Mouse (Mus musculus) hindbrain, embryonic 10.5 days (tissue): ENCODE measurements around the gene Daam2. TPM values are rescaled to one million over a fixed set of nuclear protein-coding genes. Genes with fewer than 3 reads are reported as not detected.

Source experiments
- DNase-seq: peaks from one replicate; pipeline ENCODE4 v3.0.0-alpha.2; 2017; ENCODE audit warnings: low spot score
- H3K27ac ChIP-seq: fragments of 300-500 bp; sonication (generic); 2 replicates; pipeline ENCODE4 v1.5.1; 2016; ENCODE audit warnings: mild to moderate bottlenecking, moderate library complexity
- H3K27me3 ChIP-seq: fragments of 300-500 bp; sonication (generic); 2 replicates; pipeline ENCODE4 v1.6.1; 2016; ENCODE audit warnings: mild to moderate bottlenecking; ENCODE audit not compliant: poor library complexity, insufficient read depth, severe bottlenecking
- H3K36me3 ChIP-seq: fragments of 300-500 bp; sonication (generic); 2 replicates; pipeline ENCODE4 v1.6.1; 2016; ENCODE audit warnings: mild to moderate bottlenecking, moderate library complexity
- H3K4me1 ChIP-seq: fragments of 300-500 bp; sonication (generic); replicated peaks from 2 replicates; pipeline ENCODE4 v1.6.1; 2016; ENCODE audit warnings: mild to moderate bottlenecking
- H3K4me3 ChIP-seq: fragments of 300-500 bp; sonication (generic); 2 replicates; pipeline ENCODE4 v1.5.1; 2016; ENCODE audit warnings: mild to moderate bottlenecking, moderate library complexity
- H3K9me3 ChIP-seq: fragments of 300-500 bp; sonication (generic); 2 replicates; pipeline ENCODE4 v1.6.1; 2016; ENCODE audit warnings: mild to moderate bottlenecking, moderate library complexity
- WGBS: fragments of 180-500 bp; shearing (Covaris S2); methylation state at CpG from one replicate; pipeline ENCODE4 v1.1.7; 2016; 5-methylcytosine and 5-hydroxymethylcytosine counted together
- polyA plus RNA-seq: library from polyadenylated mRNA; unstranded; fragments of >200 nt; fragmentation: Nextera tagmentation; extraction: Ambion mirVana; gene quantifications from 2 replicates; pipeline ENCODE4 v1.2.1, GENCODE M21; 2016

Gene Daam2
- polyA plus RNA-seq, 1 experiment from 2014 or later: 2.6 TPM

GRCm38 (mm10) chr17:49556169-49556568, 8.0 kb downstream of the Daam2 start:
- no peak for DNase-seq
- no peak overlapping the region for H3K4me3 ChIP-seq

GRCm38 (mm10) chr17:49551991-49552390, 12.2 kb downstream of the Daam2 start:
- Histone ChIP-seq H3K27me3 (no peaks in the 10 kb centered on the region), H3K4me1 (no peaks in the 10 kb centered on the region), H3K27ac (no peak overlapping the region), H3K36me3 (no peaks in the 10 kb centered on the region), H3K4me3 (no peak overlapping the region), H3K9me3 (no peaks in the 10 kb centered on the region)
- no peak for DNase-seq
- WGBS: 90% methylated on average over 7 of the region's 7 CpGs

More at GRCm38 (mm10) chr17:49556169-49556568, 8.0 kb downstream of the Daam2 start:
- no peaks in the 10 kb centered on the region for H3K36me3 ChIP-seq
- WGBS: 85% methylated on average over 3 of the region's 3 CpGs
- H3K4me1 ChIP-seq: peaks cover 11% of the 10 kb centered on the region; the same call in 1 of the 2 replicates
- H3K27ac ChIP-seq: no peak overlapping the region
- no peaks in the 10 kb centered on the region for H3K27me3 ChIP-seq
- no peaks in the 10 kb centered on the region for H3K9me3 ChIP-seq

DNA sequence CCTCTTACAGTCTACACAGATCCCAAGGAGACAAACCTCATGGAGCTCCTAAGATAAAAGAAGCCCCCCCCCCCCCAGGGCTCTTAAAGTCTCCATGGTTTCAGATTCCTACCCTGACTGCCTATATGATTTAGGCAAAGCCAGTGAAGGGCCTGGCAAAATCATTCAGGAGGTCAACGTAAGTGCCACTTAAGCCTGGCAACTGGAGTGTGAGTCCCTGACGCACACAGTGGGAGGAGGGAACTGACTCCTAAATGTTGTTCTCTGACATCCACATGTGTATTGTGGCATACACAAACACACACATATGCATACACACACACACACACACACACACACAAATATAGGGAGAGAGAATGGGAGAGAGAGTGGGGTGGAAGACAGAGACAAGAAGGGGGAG, 12.7 kb downstream of the Daam2 start:
- no peak overlapping the region for H3K4me3 ChIP-seq
- H3K36me3 ChIP-seq: no peaks in the 10 kb centered on the region
- H3K27me3 ChIP-seq: no peaks in the 10 kb centered on the region
- no peak overlapping the region for H3K27ac ChIP-seq
- no peak for DNase-seq
- H3K9me3 ChIP-seq: no peaks in the 10 kb centered on the region
- WGBS: 83% methylated on average over 2 of the region's 2 CpGs
- no peaks in the 10 kb centered on the region for H3K4me1 ChIP-seq

DNA sequence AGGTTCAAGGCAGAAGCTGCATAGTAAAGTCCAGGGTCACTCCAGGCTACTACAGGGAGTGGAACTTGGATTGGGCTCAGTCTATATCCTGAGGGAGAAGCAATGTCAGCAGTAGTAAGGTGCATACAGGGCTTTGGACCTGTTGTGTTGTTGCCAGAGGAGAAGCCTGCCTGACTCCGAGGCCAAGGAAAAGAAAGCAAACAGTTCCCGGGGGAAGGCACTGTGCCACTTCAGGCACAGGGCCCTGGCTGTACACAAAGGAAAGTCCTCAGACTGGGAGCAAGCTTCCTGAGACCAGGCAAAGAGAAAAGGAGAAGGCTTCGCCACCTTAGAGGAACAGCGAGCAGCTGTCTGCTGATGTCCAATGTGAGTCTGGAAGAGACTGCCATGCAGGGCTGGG, 18.1 kb downstream of the Daam2 start:
- no peak for DNase-seq
- Histone ChIP-seq H3K4me3 (no peak overlapping the region), H3K27ac (no peak overlapping the region), H3K4me1 (peaks cover 7% of the 10 kb centered on the region), H3K9me3 (no peaks in the 10 kb centered on the region), H3K27me3 (no peaks in the 10 kb centered on the region), H3K36me3 (no peaks in the 10 kb centered on the region)
- 80% methylated on average over 4 of the region's 4 CpGs for WGBS

DNA sequence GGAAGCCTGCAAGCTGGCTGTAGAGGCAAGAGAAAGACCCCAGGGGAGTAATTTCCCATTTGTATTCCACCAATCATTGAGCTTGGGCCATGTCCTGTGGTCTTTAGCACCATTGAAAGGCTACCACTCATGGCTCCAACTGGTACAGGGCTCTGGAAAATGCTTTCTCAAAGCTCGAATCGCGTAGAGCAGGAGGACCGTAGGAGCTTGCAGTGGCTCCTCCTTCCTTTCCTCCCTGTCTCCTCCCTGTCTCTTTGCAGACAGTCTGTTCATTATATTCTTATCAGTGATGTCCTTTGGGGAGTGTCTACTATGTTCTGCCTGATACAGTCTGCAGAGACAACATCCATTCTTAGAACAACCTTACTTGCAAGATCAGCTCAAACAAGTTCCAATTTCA, 18.7 kb downstream of the Daam2 start:
- DNase-seq: no peak
- H3K9me3 ChIP-seq: no peaks in the 10 kb centered on the region
- peaks cover 13% of the 10 kb centered on the region for H3K4me1 ChIP-seq
- no peak overlapping the region for H3K27ac ChIP-seq
- no peak overlapping the region for H3K4me3 ChIP-seq
- H3K36me3 ChIP-seq: no peaks in the 10 kb centered on the region
- 74% methylated on average over 4 of the region's 4 CpGs for whole genome bisulfite sequencing
- no peaks in the 10 kb centered on the region for H3K27me3 ChIP-seq

- no peaks in the 10 kb centered on the region for H3K9me3 ChIP-seq
- WGBS: 93% methylated on average over 2 of the region's 2 CpGs
Observed at GRCm38 (mm10) chr17:49544561-49544960, 19.6 kb downstream of the Daam2 start.

GRCm38 (mm10) chr17:49540706-49541105, 23.4 kb downstream of the Daam2 start:
- no peaks in the 10 kb centered on the region for H3K27me3 ChIP-seq
- peaks cover 44% of the 10 kb centered on the region for H3K4me1 ChIP-seq
- H3K27ac ChIP-seq: peak overlapping the region; percentile 77
- no peaks in the 10 kb centered on the region for H3K36me3 ChIP-seq
- 72% methylated on average over 14 of the region's 14 CpGs for WGBS
- DNase-seq: peak; percentile 19
- no peak overlapping the region for H3K4me3 ChIP-seq
- H3K9me3 ChIP-seq: no peaks in the 10 kb centered on the region

More at GRCm38 (mm10) chr17:49544561-49544960, 19.6 kb downstream of the Daam2 start:
- Histone ChIP-seq H3K4me3 (no peak overlapping the region), H3K36me3 (no peaks in the 10 kb centered on the region), H3K4me1 (peaks cover 21% of the 10 kb centered on the region), H3K27me3 (no peaks in the 10 kb centered on the region), H3K27ac (no peak overlapping the region)
- no peak for DNase-seq

GRCm38 (mm10) chr17:49539204-49539603, 24.9 kb downstream of the Daam2 start:
- no peaks in the 10 kb centered on the region for H3K36me3 ChIP-seq
- no peaks in the 10 kb centered on the region for H3K27me3 ChIP-seq
- H3K9me3 ChIP-seq: no peaks in the 10 kb centered on the region
- no peak overlapping the region for H3K4me3 ChIP-seq
- peak; percentile 75 for DNase-seq
- H3K4me1 ChIP-seq: peaks cover 53% of the 10 kb centered on the region
- peak overlapping the region; percentile 77 for H3K27ac ChIP-seq
- 36% methylated on average over 8 of the region's 8 CpGs for WGBS

- H3K27me3 ChIP-seq: no peaks in the 10 kb centered on the region
- no peak overlapping the region for H3K4me3 ChIP-seq
- H3K4me1 ChIP-seq: peaks cover 48% of the 10 kb centered on the region
- H3K27ac ChIP-seq: no peak overlapping the region
- WGBS: 80% methylated on average over 4 of the region's 4 CpGs
- H3K36me3 ChIP-seq: no peaks in the 10 kb centered on the region
- DNase-seq: no peak
- H3K9me3 ChIP-seq: no peaks in the 10 kb centered on the region
Observed at GRCm38 (mm10) chr17:49535580-49535979, 28.6 kb downstream of the Daam2 start.

GRCm38 (mm10) chr17:49534267-49534719, 29.9 kb downstream of the Daam2 start:
- no peak for DNase-seq
- Histone ChIP-seq H3K27ac (no peak overlapping the region), H3K27me3 (no peaks in the 10 kb centered on the region), H3K9me3 (no peaks in the 10 kb centered on the region), H3K4me1 (peaks cover 35% of the 10 kb centered on the region), H3K4me3 (no peak overlapping the region), H3K36me3 (no peaks in the 10 kb centered on the region)
- 71% methylated on average over 9 of the region's 9 CpGs for WGBS

- no peak for DNase-seq
- no peaks in the 10 kb centered on the region for H3K27me3 ChIP-seq
- WGBS: 93% methylated on average over 5 of the region's 5 CpGs
Observed at GRCm38 (mm10) chr17:49531661-49532060, 32.5 kb downstream of the Daam2 start.

GRCm38 (mm10) chr17:49530215-49530614, 33.9 kb downstream of the Daam2 start:
- Histone ChIP-seq H3K4me3 (no peak overlapping the region), H3K9me3 (no peaks in the 10 kb centered on the region), H3K4me1 (peaks cover 16% of the 10 kb centered on the region; the same call in 1 of the 2 replicates), H3K27ac (no peak overlapping the region), H3K27me3 (no peaks in the 10 kb centered on the region), H3K36me3 (no peaks in the 10 kb centered on the region)
- peak; percentile 55 for DNase-seq
- 20% methylated on average over 3 of the region's 3 CpGs for WGBS

More at GRCm38 (mm10) chr17:49531661-49532060, 32.5 kb downstream of the Daam2 start:
- H3K27ac ChIP-seq: no peak overlapping the region
- no peaks in the 10 kb centered on the region for H3K36me3 ChIP-seq
- H3K4me1 ChIP-seq: peaks cover 22% of the 10 kb centered on the region
- H3K9me3 ChIP-seq: no peaks in the 10 kb centered on the region
- H3K4me3 ChIP-seq: no peak overlapping the region

DNA sequence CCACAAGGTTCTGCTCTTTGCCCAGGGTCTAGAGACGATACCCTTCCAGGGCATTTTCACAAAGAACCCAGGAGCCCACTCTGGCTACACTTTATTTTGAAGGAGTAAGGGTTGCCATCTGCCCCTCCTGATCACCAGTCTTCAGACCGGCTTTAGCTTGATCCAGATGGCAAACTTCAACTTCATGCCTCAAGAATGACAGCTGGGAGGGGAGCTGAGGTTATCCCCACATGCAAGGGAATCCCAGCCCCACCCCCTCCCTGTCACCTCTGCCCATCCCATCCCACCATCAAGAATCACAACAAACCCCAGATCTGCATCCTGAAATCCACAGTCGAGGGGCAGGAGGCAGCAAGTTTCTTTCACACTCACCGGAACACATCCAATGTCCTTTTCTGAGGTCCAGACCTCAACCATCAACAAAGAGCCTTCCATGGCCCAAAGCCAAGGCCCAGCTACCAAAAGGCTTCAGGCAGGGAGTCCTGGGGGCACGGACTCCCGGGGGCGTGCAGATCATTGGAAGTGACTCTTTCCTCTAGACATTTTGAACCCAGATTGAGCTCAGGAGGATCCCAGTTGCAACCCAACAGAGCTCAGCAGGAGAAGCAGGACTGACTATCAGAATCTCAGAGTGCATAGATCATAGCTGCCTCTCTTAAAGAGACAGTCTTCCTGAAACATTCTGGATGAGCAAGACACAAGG, 35.5 kb downstream of the Daam2 start:
- H3K9me3 ChIP-seq: no peaks in the 10 kb centered on the region
- peaks cover 16% of the 10 kb centered on the region; the same call in 1 of the 2 replicates for H3K4me1 ChIP-seq
- H3K27me3 ChIP-seq: no peaks in the 10 kb centered on the region
- H3K36me3 ChIP-seq: no peaks in the 10 kb centered on the region
- H3K27ac ChIP-seq: no peak overlapping the region
- WGBS: 71% methylated on average over 7 of the region's 7 CpGs
- H3K4me3 ChIP-seq: no peak overlapping the region
- no peak for DNase-seq
